Mouse (Mus musculus): ENCODE results near the gene Pnrc2.

- no peak for TF ChIP-seq CTCF (IDR thresholded peaks at IDR 0.05; ENCODE audit: borderline replicate concordance, insufficient read depth, low read depth, low read length)
- TF ChIP-seq POLR2A (IDR thresholded peaks at IDR 0.05; ENCODE audit: borderline replicate concordance, insufficient read depth, low read length), result no peak
Observed at GRCm38 (mm10) chr4:135874564-135875535, 1.2 kb upstream of the Pnrc2 start.
